Mouse (Mus musculus) cerebellum, adult 8-10 months (tissue): Measurements from ENCODE around the gene Nmb.

ENCODE experiments used
- DNase-seq: peaks from one replicate; pipeline ENCODE4 v3.0.0; 2022

Gene Nmb

GRCm38 (mm10) chr7:80897134-80897533, 7.7 kb downstream of the Nmb start:
- DNase-seq: no peak

GRCm38 (mm10) chr7:80894815-80895519, 9.9 kb downstream of the Nmb start:
- no peak for DNase-seq

GRCm38 (mm10) chr7:80894196-80894595, 10.7 kb downstream of the Nmb start:
- peak; percentile 56 for DNase-seq

GRCm38 (mm10) chr7:80893753-80894129, 11.1 kb downstream of the Nmb start:
- peak; percentile 57 for DNase-seq

- peak; percentile 49 for DNase-seq
Observed at GRCm38 (mm10) chr7:80893086-80893752, 11.7 kb downstream of the Nmb start.

- no peak for DNase-seq
Observed at GRCm38 (mm10) chr7:80889841-80890241, 15.0 kb downstream of the Nmb start.

GRCm38 (mm10) chr7:80889021-80889511, 15.8 kb downstream of the Nmb start:
- no peak for DNase-seq

- no peak for DNase-seq
Observed at GRCm38 (mm10) chr7:80888595-80888994, 16.3 kb downstream of the Nmb start.

- no peak for DNase-seq
Observed at GRCm38 (mm10) chr7:80885666-80886065, 19.2 kb downstream of the Nmb start.

GRCm38 (mm10) chr7:80882830-80883505, 21.9 kb downstream of the Nmb start:
- peak; percentile 57 for DNase-seq

- DNase-seq: no peak
Observed at GRCm38 (mm10) chr7:80875727-80876126, 29.1 kb downstream of the Nmb start.

- DNase-seq: no peak
Observed at GRCm38 (mm10) chr7:80873631-80874030, 31.2 kb downstream of the Nmb start.

GRCm38 (mm10) chr7:80873038-80873437, 31.8 kb downstream of the Nmb start:
- no peak for DNase-seq

GRCm38 (mm10) chr7:80868686-80869085, 36.2 kb downstream of the Nmb start:
- DNase-seq: no peak

- DNase-seq: no peak
Observed at GRCm38 (mm10) chr7:80866514-80867147, 38.2 kb downstream of the Nmb start.

GRCm38 (mm10) chr7:80865521-80865920, 39.4 kb downstream of the Nmb start:
- DNase-seq: no peak

- DNase-seq: no peak
Observed at GRCm38 (mm10) chr7:80864831-80865230, 40.0 kb downstream of the Nmb start.

GRCm38 (mm10) chr7:80864151-80864550, 40.7 kb downstream of the Nmb start:
- DNase-seq: no peak

GRCm38 (mm10) chr7:80863520-80863919, 41.4 kb downstream of the Nmb start:
- DNase-seq: no peak

GRCm38 (mm10) chr7:80862475-80862874, 42.4 kb downstream of the Nmb start:
- DNase-seq: no peak

- peak; percentile 88 for DNase-seq
Observed at GRCm38 (mm10) chr7:80860729-80861274, 44.1 kb downstream of the Nmb start, which contains the start of gene Zscan2. Zscan2 (plus strand) TSS chr7:80860920.

- DNase-seq: peak; percentile 51
Observed at GRCm38 (mm10) chr7:80860227-80860626, 44.6 kb downstream of the Nmb start.

GRCm38 (mm10) chr7:80857181-80857580, 47.7 kb downstream of the Nmb start:
- DNase-seq: peak; percentile 81
